Comparison of ENCODE assay signal across 12 mouse cellular contexts in the genomic region with DNA sequence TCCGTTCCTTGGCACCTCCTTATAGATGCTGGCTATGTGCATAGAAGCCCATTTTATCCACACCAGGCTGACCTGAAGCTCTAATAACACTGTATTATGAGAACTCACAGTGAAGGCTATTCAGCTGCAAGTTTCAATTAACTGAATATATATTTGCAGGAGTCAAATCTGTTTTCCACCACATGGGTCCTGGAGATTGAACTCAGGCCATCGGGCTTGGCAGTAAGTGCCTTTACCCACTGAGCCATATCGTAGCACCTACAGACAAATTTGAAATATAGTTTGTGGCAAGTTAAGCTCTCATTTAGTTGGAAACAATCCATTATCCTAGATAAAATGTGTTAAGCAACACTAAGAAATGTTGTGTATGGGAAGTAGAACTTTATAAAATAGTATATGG.
"Had no signal": no experiment of that assay in that cellular context is flagged by ENCODE, and none has a peak within 500 bp of the region (broad histone marks: within the 10 kb centered on the region; RNA-seq: fewer than 3 reads in every experiment).

No protein-coding gene starts in this region.

- DNase-seq: kidney, postnatal 14 days; layer of hippocampus, adult 9-11 months; layer of hippocampus, postnatal 36 days; liver; lung, adult 18-20 months; lung, postnatal 10 days; lung, postnatal 36 days; thymus, adult 18-20 months; thymus, postnatal 36 days had no signal

- ATAC-seq: liver, embryonic 12.5 days; midbrain, embryonic 13.5 days; midbrain, embryonic 16.5 days had no signal
